20 mouse cellular contexts compared by ENCODE assay signal in genomic region chr2:77841464-77841863, GRCm38 (mm10). TPM values are rescaled to one million over a fixed set of nuclear protein-coding genes. Genes with fewer than 3 reads are reported as not detected.
DNase-seq lines count a peak whose midpoint lies in the region; ATAC-seq and TF ChIP-seq lines count a peak whose summit lies in the region.
"Had no signal": no experiment of that assay in that cellular context is flagged by ENCODE, and none has a peak within 500 bp of the region (broad histone marks: within the 10 kb centered on the region; RNA-seq: fewer than 3 reads in every experiment).

No protein-coding gene starts in this region.

- no peak for TF ChIP-seq EP300 in stomach, postnatal 0 days (optimal IDR thresholded peaks at IDR 0.05)

- no peak overlapping the region for H3K27ac ChIP-seq in forebrain, postnatal 0 days (ENCODE audit: low read depth, low read length)
- no peak overlapping the region for H3K27ac ChIP-seq in forebrain, embryonic 15.5 days (replicated peaks)
- no peak overlapping the region for H3K27ac ChIP-seq in stomach, postnatal 0 days (replicated peaks)
- H3K27ac ChIP-seq: hindbrain, embryonic 12.5 days; intestine, embryonic 15.5 days; limb, embryonic 13.5 days; liver, embryonic 15.5 days had no signal

- peak; percentile 40 for ATAC-seq in forebrain, postnatal 0 days
- ATAC-seq in forebrain, embryonic 15.5 days (replicated peaks): no peak
- ATAC-seq in stomach, postnatal 0 days (ENCODE audit: low FRiP score, low TSS enrichment): no peak
- ATAC-seq: forebrain, embryonic 16.5 days; intestine, embryonic 15.5 days had no signal

- no peak overlapping the region for H3K4me2 ChIP-seq in forebrain, postnatal 0 days (ENCODE audit: low read depth)
- no peak overlapping the region for H3K4me2 ChIP-seq in forebrain, embryonic 15.5 days (replicated peaks)
- no peak overlapping the region for H3K4me2 ChIP-seq in stomach, postnatal 0 days (replicated peaks; ENCODE audit: low read depth)
- H3K4me2 ChIP-seq: hindbrain, embryonic 12.5 days; intestine, embryonic 15.5 days; limb, embryonic 13.5 days; liver, embryonic 15.5 days; midbrain, embryonic 11.5 days had no signal

- H3K36me3 ChIP-seq in forebrain, postnatal 0 days (ENCODE audit: insufficient read depth): no peaks in the 10 kb centered on the region
- no peaks in the 10 kb centered on the region for H3K36me3 ChIP-seq in forebrain, embryonic 15.5 days
- H3K36me3 ChIP-seq in stomach, postnatal 0 days (ENCODE audit: control insufficient read depth, insufficient read depth, low read length): no peaks in the 10 kb centered on the region
- H3K36me3 ChIP-seq: hindbrain, embryonic 12.5 days; intestine, embryonic 15.5 days; limb, embryonic 13.5 days; liver, embryonic 15.5 days had no signal

- H3K27me3 ChIP-seq in forebrain, postnatal 0 days (ENCODE audit: insufficient read depth, low read length): no peaks in the 10 kb centered on the region
- H3K27me3 ChIP-seq in forebrain, embryonic 15.5 days: no peaks in the 10 kb centered on the region
- H3K27me3 ChIP-seq in stomach, postnatal 0 days (ENCODE audit: control insufficient read depth, insufficient read depth, low read length): no peaks in the 10 kb centered on the region
- H3K27me3 ChIP-seq: hindbrain, embryonic 12.5 days; intestine, embryonic 15.5 days; liver, embryonic 15.5 days had no signal

- WGBS in forebrain, postnatal 0 days: 66% methylated on average over 6 of the region's 6 CpGs
- WGBS in forebrain, embryonic 15.5 days: 83% methylated on average over 6 of the region's 6 CpGs
- WGBS in stomach, postnatal 0 days: 36% methylated on average over 6 of the region's 6 CpGs

- no peak overlapping the region for H3K4me3 ChIP-seq in forebrain, postnatal 0 days (ENCODE audit: low read depth, low read length)
- no peak overlapping the region for H3K4me3 ChIP-seq in forebrain, embryonic 15.5 days
- H3K4me3 ChIP-seq in stomach, postnatal 0 days (ENCODE audit: low read depth, low read length): no peak overlapping the region
- H3K4me3 ChIP-seq: hindbrain, embryonic 12.5 days; intestine, embryonic 15.5 days; limb, embryonic 13.5 days; liver, embryonic 15.5 days had no signal

- H3K9ac ChIP-seq in forebrain, postnatal 0 days: no peak overlapping the region
- H3K9ac ChIP-seq in forebrain, embryonic 15.5 days (replicated peaks): no peak overlapping the region
- no peak overlapping the region for H3K9ac ChIP-seq in stomach, postnatal 0 days (ENCODE audit: low read length)
- H3K9ac ChIP-seq: hindbrain, embryonic 12.5 days; intestine, embryonic 15.5 days; limb, embryonic 13.5 days; liver, embryonic 15.5 days had no signal

- H3K9me3 ChIP-seq in forebrain, postnatal 0 days (ENCODE audit: low read length): no peaks in the 10 kb centered on the region
- H3K9me3 ChIP-seq in forebrain, embryonic 15.5 days: no peaks in the 10 kb centered on the region
- no peaks in the 10 kb centered on the region for H3K9me3 ChIP-seq in stomach, postnatal 0 days (ENCODE audit: control insufficient read depth, low read length)
- H3K9me3 ChIP-seq: hindbrain, embryonic 12.5 days; intestine, embryonic 15.5 days; limb, embryonic 13.5 days; liver, embryonic 15.5 days had no signal

- intact Hi-C loops in left cerebral cortex, postnatal 25 days (cut with DNase I): loop anchor here (1.0 to 5.0 kb wide), 2 partner anchors 25 to 84 kb away; no protein-coding TSS in a partner anchor

- DNase-seq in forebrain, postnatal 0 days: no peak
- peak; percentile 85 for DNase-seq in brain, adult 2 months (ENCODE audit: low read depth, low spot score)
- peak; percentile 9 for DNase-seq in layer of hippocampus, adult 9-10 months (ENCODE audit: low spot score)
- peak; percentile 60 to 92 for DNase-seq in left cerebral cortex, postnatal 25 days (ENCODE audit: low spot score in 2 of 2)
- no peak for DNase-seq in stomach, postnatal 0 days (ENCODE audit: low spot score)
- DNase-seq in cerebellum, postnatal 10 days: no peak
- DNase-seq in kidney, adult 11 months: no peak
- DNase-seq: adrenal gland, postnatal 14 days; cerebellum, adult 9-10 months; embryo, embryonic 11 days; lung, postnatal 14 days; retina, postnatal 1 day; thymus, adult 2 months had no signal

- no peak for TF ChIP-seq CTCF in forebrain, postnatal 0 days (IDR thresholded peaks at IDR 0.05; ENCODE audit: low read depth)
- no peak for TF ChIP-seq CTCF in stomach, postnatal 0 days (IDR thresholded peaks at IDR 0.05; ENCODE audit: low read depth)

- H3K4me1 ChIP-seq in forebrain, postnatal 0 days (ENCODE audit: insufficient read depth): no peaks in the 10 kb centered on the region
- H3K4me1 ChIP-seq in forebrain, embryonic 15.5 days: no peaks in the 10 kb centered on the region
- no peaks in the 10 kb centered on the region for H3K4me1 ChIP-seq in stomach, postnatal 0 days (replicated peaks; ENCODE audit: control insufficient read depth, insufficient read depth)
- H3K4me1 ChIP-seq: hindbrain, embryonic 12.5 days; intestine, embryonic 15.5 days; limb, embryonic 13.5 days; liver, embryonic 15.5 days had no signal

RNA-seq across cellular contexts. Expression of gene Zfp385b, which starts 22.0 kb away (rescaled TPM):
- 9.5 and 10.0 TPM in 2 replicates for total RNA-seq in forebrain, postnatal 0 days (2014; rRNA removed)
- 18.5 and 20.4 TPM in 2 replicates for polyA plus RNA-seq in forebrain, postnatal 0 days (2015; fragmentation: Nextera tagmentation; extraction: Ambion mirVana)
- polyA plus RNA-seq in forebrain, embryonic 15.5 days (2015; fragmentation: Nextera tagmentation; extraction: Ambion mirVana): 8.1 and 8.3 TPM in 2 replicates
- 10 to 100 TPM; 46.6 to 56.4 TPM for total RNA-seq in left cerebral cortex, postnatal 25 days (2021)
- polyA plus RNA-seq in stomach, postnatal 0 days (2015; fragmentation: Nextera tagmentation; extraction: Ambion mirVana): 9.9 and 10.2 TPM in 2 replicates

Comparison
In these comparisons a context has a peak if more than half of its experiments do, and no peak if none do; other contexts are left out.
1. DNase-seq: peak in brain, adult 2 months (single experiment), layer of hippocampus, adult 9-10 months (single experiment) and left cerebral cortex, postnatal 25 days (2 of 2); none in forebrain, postnatal 0 days (single experiment), stomach, postnatal 0 days (single experiment), cerebellum, postnatal 10 days (0 of 2) and kidney, adult 11 months (single experiment).